11 mouse cellular contexts compared by ENCODE assay signal in genomic region chr1:134217028-134217481, GRCm38 (mm10). TPM values are rescaled to one million over a fixed set of nuclear protein-coding genes. Genes with fewer than 3 reads are reported as not detected.
DNase-seq lines count a peak whose midpoint lies in the region; ATAC-seq and TF ChIP-seq lines count a peak whose summit lies in the region.
"Had no signal": no experiment of that assay in that cellular context is flagged by ENCODE, and none has a peak within 500 bp of the region (broad histone marks: within the 10 kb centered on the region; RNA-seq: fewer than 3 reads in every experiment).

No protein-coding gene starts in this region.

- no peaks in the 10 kb centered on the region for H3K27me3 ChIP-seq in lung, embryonic 15.5 days
- no peaks in the 10 kb centered on the region for H3K27me3 ChIP-seq in small intestine, adult 2 months (ENCODE audit: control insufficient read depth, insufficient read depth, low read length)

- WGBS in lung, embryonic 15.5 days, result 43% methylated on average over 12 of the region's 12 CpGs
- 49% methylated on average over 12 of the region's 12 CpGs for WGBS in lung, adult 2 months
- 21% methylated on average over 12 of the region's 12 CpGs for WGBS in small intestine, adult 2 months

- H3K4me2 ChIP-seq in lung, embryonic 15.5 days, result no peak overlapping the region

- no peaks in the 10 kb centered on the region for H3K36me3 ChIP-seq in lung, embryonic 15.5 days
- no peaks in the 10 kb centered on the region for H3K36me3 ChIP-seq in small intestine, adult 2 months (ENCODE audit: control insufficient read depth, insufficient read depth, low read length)
- H3K36me3 ChIP-seq: G1E had no signal

- no peak for DNase-seq in lung, adult 2 months
- peak; percentile 76 for DNase-seq in adrenal gland, adult 8-10 months
- DNase-seq in kidney, adult 18-20 months, result peak; percentile 49
- no peak for DNase-seq in frontal cortex, postnatal 14 days (ENCODE audit: low spot score in 2 of 2)
- no peak for DNase-seq in layer of hippocampus, postnatal 36 days
- no peak for DNase-seq in layer of hippocampus, adult 8-10 months (ENCODE audit: low spot score in 2 of 2)

- H3K9me3 ChIP-seq in lung, embryonic 15.5 days, result no peaks in the 10 kb centered on the region
- H3K9me3 ChIP-seq: G1E had no signal

- peaks cover 5% of the 10 kb centered on the region; the same call in 1 of the 2 replicates for H3K4me1 ChIP-seq in lung, embryonic 15.5 days
- no peaks in the 10 kb centered on the region for H3K4me1 ChIP-seq in lung, adult 2 months (ENCODE audit: control insufficient read depth, insufficient read depth, low read length)
- peaks cover 11% of the 10 kb centered on the region for H3K4me1 ChIP-seq in small intestine, adult 2 months (ENCODE audit: control insufficient read depth, insufficient read depth, insufficient read length, low read length)

- H3K4me3 ChIP-seq in lung, embryonic 15.5 days, result no peak overlapping the region
- H3K4me3 ChIP-seq in lung, adult 2 months (replicated peaks; ENCODE audit: extremely low read depth, low read depth, low read length), result no peak overlapping the region
- H3K4me3 ChIP-seq in small intestine, adult 2 months (ENCODE audit: low read depth, low read length), result peak overlapping the region; percentile 11; the same call in 1 of the 2 replicates

- H3K9ac ChIP-seq in lung, embryonic 15.5 days, result no peak overlapping the region

- ATAC-seq in lung, embryonic 15.5 days (ENCODE audit: borderline replicate concordance, extremely low read depth, low FRiP score, low TSS enrichment), result peak; percentile 29; the same call in 1 of the 2 replicates
- ATAC-seq: hindbrain, embryonic 16.5 days had no signal

- TF ChIP-seq CTCF in lung, adult 2 months (IDR thresholded peaks at IDR 0.05; ENCODE audit: insufficient read depth, low read length), result no peak
- TF ChIP-seq CTCF in small intestine, adult 2 months (IDR thresholded peaks at IDR 0.05; ENCODE audit: extremely low read depth, insufficient read length, insufficient replicate concordance, low read depth, low read length), result no peak

- no peak overlapping the region for H3K27ac ChIP-seq in lung, embryonic 15.5 days
- peak overlapping the region; percentile 93 for H3K27ac ChIP-seq in small intestine, adult 2 months (ENCODE audit: insufficient read depth, low read depth, low read length)

- TF ChIP-seq POLR2A in lung, adult 2 months (IDR thresholded peaks at IDR 0.05; ENCODE audit: borderline replicate concordance, extremely low read depth, low read depth, low read length), result no peak
- no peak for TF ChIP-seq POLR2A in small intestine, adult 2 months (IDR thresholded peaks at IDR 0.05; ENCODE audit: low read depth, low read length)

RNA-seq across cellular contexts. Expression of gene Adora1, which starts 18.2 kb away (rescaled TPM):
- polyA plus RNA-seq in lung, embryonic 15.5 days (2015; fragmentation: Nextera tagmentation; extraction: Ambion mirVana), result 2.5 and 4.0 TPM in 2 replicates
- polyA plus RNA-seq in lung, adult 2 months (2012; rRNA removed), result 7.6 and 9.1 TPM in 2 replicates
- 100 to 1,000 TPM; 162 to 296 (median 242) TPM for total RNA-seq in adrenal gland, adult 8-10 months (2022)
- 1.2 and 3.5 TPM in 2 replicates for polyA plus RNA-seq in small intestine, adult 2 months (2012; rRNA removed)
- total RNA-seq in layer of hippocampus, postnatal 36 days (2021), result 100 to 1,000 TPM; 216 to 224 TPM
- 100 to 1,000 TPM; 190 to 216 (median 202) TPM for total RNA-seq in layer of hippocampus, adult 8-10 months (2022)
- total RNA-seq: megakaryocyte progenitor cell, adult 5-6 weeks had no signal
- polyA plus RNA-seq: G1E had no signal

RNA-seq across cellular contexts. Expression of gene Mybph, which starts 23.8 kb away (rescaled TPM):
- 0.16 and 0.50 TPM in 2 replicates for polyA plus RNA-seq in lung, embryonic 15.5 days (2015; fragmentation: Nextera tagmentation; extraction: Ambion mirVana)
- polyA plus RNA-seq in lung, adult 2 months (2012; rRNA removed), result 0.14 and 7.7 TPM in 2 replicates
- under 1 TPM in 2 of 4 experiments, not detected in 2; 0.17 to 0.24 TPM for total RNA-seq in adrenal gland, adult 8-10 months (2022)
- polyA plus RNA-seq in small intestine, adult 2 months (2012; rRNA removed), result 0.05 and 0.08 TPM in 2 replicates
- under 1 TPM; 0.28 to 0.30 TPM for total RNA-seq in layer of hippocampus, postnatal 36 days (2021)
- under 1 TPM in 1 of 4 experiments, not detected in 3; 0.28 TPM for total RNA-seq in layer of hippocampus, adult 8-10 months (2022)
- polyA plus RNA-seq: G1E had no signal

RNA-seq across cellular contexts. Expression of gene Chil1, which starts 35.1 kb away (rescaled TPM):
- 0.60 and 1.1 TPM in 2 replicates for polyA plus RNA-seq in lung, embryonic 15.5 days (2015; fragmentation: Nextera tagmentation; extraction: Ambion mirVana)
- polyA plus RNA-seq in lung, adult 2 months (2012; rRNA removed), result 1,144 and 1,277 TPM in 2 replicates
- 1 to 10 TPM in 3 of 4 experiments, under 1 TPM in 1; 0.74 to 1.6 (median 1.3) TPM for total RNA-seq in adrenal gland, adult 8-10 months (2022)
- 0.46 and 0.88 TPM in 2 replicates for polyA plus RNA-seq in small intestine, adult 2 months (2012; rRNA removed)
- total RNA-seq in layer of hippocampus, postnatal 36 days (2021), result 10 to 100 TPM; 11.3 to 13.8 TPM
- total RNA-seq in layer of hippocampus, adult 8-10 months (2022), result 10 to 100 TPM; 14.8 to 44.4 (median 27.1) TPM
- total RNA-seq: G1E had no signal
- polyA plus RNA-seq: G1E had no signal

Comparison
In these comparisons a context has a peak if more than half of its experiments do, and no peak if none do; other contexts are left out.
1. DNase-seq: peak in adrenal gland, adult 8-10 months (single experiment) and kidney, adult 18-20 months (single experiment); none in lung, adult 2 months (single experiment), frontal cortex, postnatal 14 days (0 of 2), layer of hippocampus, postnatal 36 days (0 of 2) and layer of hippocampus, adult 8-10 months (0 of 2).
2. RNA of gene Chil1, which starts 35.1 kb away (total RNA-seq): 14.8 to 44.4 TPM in layer of hippocampus, adult 8-10 months and 11.3 to 13.8 TPM in layer of hippocampus, postnatal 36 days; 0.74 to 1.6 TPM in adrenal gland, adult 8-10 months; every median in the first group is over 4 times any median in the second.